Mouse (Mus musculus) right cerebral cortex, postnatal 4 days (tissue): ENCODE data around the gene Rnls.

Source experiments
- DNase-seq: peaks from one replicate; pipeline ENCODE4 v3.0.0-alpha.2; 2022

Rnls gene

GRCm38 (mm10) chr19:33178866-33179265 lies 213.2 kb downstream of the Rnls start:
- no peak for DNase-seq

GRCm38 (mm10) chr19:33178367-33178766 lies 213.7 kb downstream of the Rnls start:
- DNase-seq: no peak

GRCm38 (mm10) chr19:33173991-33174390 lies 218.1 kb downstream of the Rnls start:
- DNase-seq: no peak

GRCm38 (mm10) chr19:33169881-33170280 lies 222.2 kb downstream of the Rnls start:
- no peak for DNase-seq

- no peak for DNase-seq
Observed at GRCm38 (mm10) chr19:33167528-33168264, 224.4 kb downstream of the Rnls start.

GRCm38 (mm10) chr19:33164801-33165200 lies 227.3 kb downstream of the Rnls start:
- no peak for DNase-seq

- no peak for DNase-seq
Observed at GRCm38 (mm10) chr19:33161903-33162302, 230.2 kb downstream of the Rnls start.

- no peak for DNase-seq
Observed at GRCm38 (mm10) chr19:33159897-33160296, 232.2 kb downstream of the Rnls start.

- no peak for DNase-seq
Observed at GRCm38 (mm10) chr19:33159192-33159591, 232.9 kb downstream of the Rnls start.

GRCm38 (mm10) chr19:33158234-33158633 lies 233.9 kb downstream of the Rnls start:
- DNase-seq: no peak

- DNase-seq: no peak
Observed at GRCm38 (mm10) chr19:33148411-33148810, 243.7 kb downstream of the Rnls start.

- DNase-seq: no peak
Observed at GRCm38 (mm10) chr19:33143198-33143597, 248.9 kb downstream of the Rnls start.

GRCm38 (mm10) chr19:33137316-33137715 lies 254.8 kb downstream of the Rnls start:
- DNase-seq: no peak

- DNase-seq: no peak
Observed at GRCm38 (mm10) chr19:33122611-33123226, 269.4 kb downstream of the Rnls start.

- no peak for DNase-seq
Observed at GRCm38 (mm10) chr19:33119947-33120346, 272.1 kb downstream of the Rnls start.

GRCm38 (mm10) chr19:33118898-33119297 lies 273.2 kb downstream of the Rnls start:
- DNase-seq: no peak

GRCm38 (mm10) chr19:33114631-33115295 lies 277.3 kb downstream of the Rnls start:
- DNase-seq: no peak

- DNase-seq: no peak
Observed at GRCm38 (mm10) chr19:33113746-33114145, 278.3 kb downstream of the Rnls start.

GRCm38 (mm10) chr19:33110404-33110803 lies 281.7 kb downstream of the Rnls start:
- DNase-seq: no peak

GRCm38 (mm10) chr19:33109941-33110371 lies 282.1 kb downstream of the Rnls start:
- no peak for DNase-seq

- no peak for DNase-seq
Observed at GRCm38 (mm10) chr19:33109141-33109540, 283.0 kb downstream of the Rnls start.

GRCm38 (mm10) chr19:33103851-33104250 lies 288.2 kb downstream of the Rnls start:
- no peak for DNase-seq

- DNase-seq: no peak
Observed at GRCm38 (mm10) chr19:33102783-33103139, 289.3 kb downstream of the Rnls start.
